Mouse (Mus musculus) heart, embryonic 11.5 days (tissue): ENCODE measurements around the gene Olfr1371. TPM values are rescaled to one million over a fixed set of nuclear protein-coding genes. Genes with fewer than 3 reads are reported as not detected.
A peak's percentile ranks its signal among the peaks of the same experiment; 100 is the strongest.
"Not testable (repeated sequence)": the region's sequence is repeated elsewhere in the genome, so short reads cannot be mapped to it uniquely, and the experiment has no call there.

Experiments
- ATAC-seq: fragments of 200-750 bp; cut with Nextera tagmentation; replicated peaks from 2 replicates; pipeline ENCODE4 v1.8.0; 2017; ENCODE audit warnings: moderate library complexity; ENCODE audit not compliant: insufficient number of reproducible peaks, low FRiP score, low TSS enrichment
- H3K27ac ChIP-seq: fragments of 300-500 bp; sonication (generic); 2 replicates; pipeline ENCODE4 v1.5.1; 2014; ENCODE audit warnings: mild to moderate bottlenecking, low read depth, low read length
- H3K27me3 ChIP-seq: fragments of 300-500 bp; sonication (generic); 2 replicates; pipeline ENCODE4 v1.6.1; 2014; ENCODE audit warnings: mild to moderate bottlenecking, low read length, mixed read lengths; ENCODE audit not compliant: control insufficient read depth, insufficient read depth
- H3K36me3 ChIP-seq: fragments of 300-500 bp; sonication (generic); 2 replicates; pipeline ENCODE4 v1.6.1; 2014; ENCODE audit warnings: mild to moderate bottlenecking, low read length, moderate library complexity, mixed read lengths; ENCODE audit not compliant: control insufficient read depth, insufficient read depth
- H3K4me1 ChIP-seq: fragments of 300-500 bp; sonication (generic); 2 replicates; pipeline ENCODE4 v1.6.1; 2014; ENCODE audit warnings: low read length; ENCODE audit not compliant: control insufficient read depth, insufficient read depth
- H3K4me2 ChIP-seq: fragments of 300-500 bp; sonication (generic); 2 replicates; pipeline ENCODE4 v1.6.1; 2014; ENCODE audit warnings: mild to moderate bottlenecking, moderate library complexity
- H3K4me3 ChIP-seq: fragments of 300-500 bp; sonication (generic); 2 replicates; pipeline ENCODE4 v1.5.1; 2014; ENCODE audit warnings: low read depth, low read length
- H3K9ac ChIP-seq: fragments of 300-500 bp; sonication (generic); 2 replicates; pipeline ENCODE4 v1.6.1; 2014; ENCODE audit warnings: mild to moderate bottlenecking, low read depth, low read length, moderate library complexity
- H3K9me3 ChIP-seq: fragments of 300-500 bp; sonication (generic); replicated peaks from 2 replicates; pipeline ENCODE4 v1.6.1; 2016; ENCODE audit warnings: low read length; ENCODE audit not compliant: control insufficient read depth
- WGBS: fragments of 180-500 bp; shearing (Covaris S2); extraction: QIAGEN DNeasy Blood & Tissue Kit; methylation state at CpG from one replicate; pipeline ENCODE4 v1.1.7; 2014; ENCODE audit not compliant: insufficient replicate concordance; 5-methylcytosine and 5-hydroxymethylcytosine counted together
- polyA plus RNA-seq: library from polyadenylated mRNA; unstranded; fragments of >200 nt; fragmentation: Nextera tagmentation; extraction: Ambion mirVana; gene quantifications from 2 replicates; pipeline ENCODE4 v1.2.1, GENCODE M21; 2014

The Olfr1371 gene
- polyA plus RNA-seq, 1 experiment from 2014 or later: not detected

- no peak overlapping the region for H3K27ac ChIP-seq
- WGBS: 81% methylated on average over 7 of the region's 7 CpGs
- no peak overlapping the region for H3K4me3 ChIP-seq
- ATAC-seq: no peak
- H3K9me3 ChIP-seq: no peaks in the 10 kb centered on the region
- no peak overlapping the region for H3K9ac ChIP-seq
- no peaks in the 10 kb centered on the region for H3K36me3 ChIP-seq
- H3K4me2 ChIP-seq: no peak overlapping the region
- peaks cover 4% of the 10 kb centered on the region; the same call in 1 of the 2 replicates for H3K27me3 ChIP-seq
- H3K4me1 ChIP-seq: 0 out of 2 replicates have a peak, but pooled peaks cover 6% of the 10 kb centered on the region
Measured at GRCm38 (mm10) chr11:52228722-52229448, 15.1 kb upstream of the Olfr1371 start.

- no peak overlapping the region for H3K9ac ChIP-seq
- H3K36me3 ChIP-seq: no peaks in the 10 kb centered on the region
- peaks cover 5% of the 10 kb centered on the region; the same call in 1 of the 2 replicates for H3K27me3 ChIP-seq
- H3K4me2 ChIP-seq: no peak overlapping the region
- no peak overlapping the region for H3K27ac ChIP-seq
- 74% methylated on average over 13 of the region's 13 CpGs for WGBS
- no peak overlapping the region for H3K4me3 ChIP-seq
- no peaks in the 10 kb centered on the region for H3K4me1 ChIP-seq
- H3K9me3 ChIP-seq: no peaks in the 10 kb centered on the region
- ATAC-seq: no peak
Measured at GRCm38 (mm10) chr11:52227466-52228226, 13.9 kb upstream of the Olfr1371 start.

- peaks cover 5% of the 10 kb centered on the region; the same call in 1 of the 2 replicates for H3K27me3 ChIP-seq
- H3K27ac ChIP-seq: no peak overlapping the region
- no peaks in the 10 kb centered on the region for H3K36me3 ChIP-seq
- no peak overlapping the region for H3K9ac ChIP-seq
- H3K4me2 ChIP-seq: no peak overlapping the region
- no peaks in the 10 kb centered on the region for H3K9me3 ChIP-seq
- 72% methylated on average over 3 of the region's 3 CpGs for WGBS
- H3K4me3 ChIP-seq: no peak overlapping the region
- no peaks in the 10 kb centered on the region for H3K4me1 ChIP-seq
- ATAC-seq: no peak
Measured at GRCm38 (mm10) chr11:52227053-52227452, 13.3 kb upstream of the Olfr1371 start.

- Histone ChIP-seq H3K4me2 (no peak overlapping the region), H3K9me3 (no peaks in the 10 kb centered on the region), H3K4me3 (no peak overlapping the region), H3K9ac (no peak overlapping the region), H3K27me3 (peaks cover 5% of the 10 kb centered on the region; the same call in 1 of the 2 replicates), H3K4me1 (no peaks in the 10 kb centered on the region), H3K27ac (no peak overlapping the region), H3K36me3 (no peaks in the 10 kb centered on the region)
- 61% methylated on average over 3 of the region's 3 CpGs for WGBS
- no peak for ATAC-seq
Measured at GRCm38 (mm10) chr11:52225986-52226599, 12.3 kb upstream of the Olfr1371 start.

GRCm38 (mm10) chr11:52223968-52224682 is 10.3 kb upstream of the Olfr1371 start:
- Histone ChIP-seq H3K36me3 (no peaks in the 10 kb centered on the region), H3K9ac (no peak overlapping the region), H3K27me3 (peaks cover 5% of the 10 kb centered on the region; the same call in 1 of the 2 replicates), H3K27ac (no peak overlapping the region), H3K4me2 (peak overlapping the region; percentile 57), H3K4me1 (no peaks in the 10 kb centered on the region), H3K4me3 (0 out of 2 replicates have a peak overlapping the region, but pooled peaks have one; percentile 8), H3K9me3 (no peaks in the 10 kb centered on the region)
- ATAC-seq: no peak
- WGBS: 13% methylated on average over 19 of the region's 19 CpGs

GRCm38 (mm10) chr11:52222891-52223290 is 9.1 kb upstream of the Olfr1371 start:
- H3K4me2 ChIP-seq: no peak overlapping the region
- no peaks in the 10 kb centered on the region for H3K36me3 ChIP-seq
- no peak for ATAC-seq
- no peak overlapping the region for H3K27ac ChIP-seq
- 71% methylated on average over 6 of the region's 6 CpGs for WGBS
- H3K4me3 ChIP-seq: no peak overlapping the region
- H3K9ac ChIP-seq: no peak overlapping the region
- no peaks in the 10 kb centered on the region for H3K4me1 ChIP-seq
- H3K27me3 ChIP-seq: peaks cover 5% of the 10 kb centered on the region; the same call in 1 of the 2 replicates
- H3K9me3 ChIP-seq: no peaks in the 10 kb centered on the region

- H3K27me3 ChIP-seq, H3K27ac ChIP-seq, H3K9me3 ChIP-seq, H3K4me1 ChIP-seq, H3K4me3 ChIP-seq, H3K4me2 ChIP-seq, H3K36me3 ChIP-seq, ATAC-seq, H3K9ac ChIP-seq: not testable (repeated sequence)
- WGBS: 78% methylated on average over 6 of the region's 6 CpGs
Measured at GRCm38 (mm10) chr11:52221921-52222320, 8.1 kb upstream of the Olfr1371 start.

GRCm38 (mm10) chr11:52220282-52220681 is 6.5 kb upstream of the Olfr1371 start:
- Histone ChIP-seq H3K27me3 (peaks cover 5% of the 10 kb centered on the region; the same call in 1 of the 2 replicates), H3K27ac (no peak overlapping the region), H3K36me3 (no peaks in the 10 kb centered on the region), H3K4me2 (peak overlapping the region; percentile 27), H3K4me1 (no peaks in the 10 kb centered on the region), H3K9me3 (no peaks in the 10 kb centered on the region), H3K9ac (no peak overlapping the region), H3K4me3 (no peak overlapping the region)
- 5% methylated on average over 4 of the region's 4 CpGs for WGBS
- 0 out of 2 replicates have a peak, but pooled peaks have one; percentile 18 for ATAC-seq
